Mouse (Mus musculus) kidney, embryonic 14.5 days (tissue): ENCODE data around the gene Dcaf15. TPM values are rescaled to one million over a fixed set of nuclear protein-coding genes. Genes with fewer than 3 reads are reported as not detected.

Source experiments
- microRNA counts: library from miRNA; unstranded; fragments of <30 nt; microRNA quantifications from one replicate; lab custom pipeline; 2017
- microRNA-seq: library from miRNA; unstranded; fragments of <30 nt; microRNA quantifications from one replicate; pipeline ENCODE4, GENCODE M21; 2016
- polyA plus RNA-seq: library from polyadenylated mRNA; unstranded; fragments of >200 nt; fragmentation: Nextera tagmentation; extraction: Ambion mirVana; gene quantifications from 2 replicates; pipeline ENCODE4 v1.2.1, GENCODE M21; 2014

Gene Dcaf15
- polyA plus RNA-seq, 1 experiment from 2014 or later: 10.4 TPM

MicroRNAs encoded within 50 kb of the gene (microRNA counts, 519-probe panel; counts per million panel counts)
- 3,116 counts per million, percentile 10 among the panel's probes with 10 or more counts for microRNA mmu-miR-709 (lab: Ali Mortazavi, UCI)

Small RNAs within 50 kb of the gene (microRNA-seq; reads per million reads assigned to microRNA genes)
- gene Mir709: not detected

Other genes with a start within 250 kb of the Dcaf15 start
- 24.4 and 27.5 TPM in 2 replicates for gene Adgrl1, start 204.7 kb downstream of the Dcaf15 start, polyA plus RNA-seq
- gene Gm10644, start 149.6 kb downstream of the Dcaf15 start, polyA plus RNA-seq: 0.37 and 0.61 TPM in 2 replicates
- gene Asf1b, start 149.3 kb downstream of the Dcaf15 start, polyA plus RNA-seq: 68.2 and 71.4 TPM in 2 replicates
- 123 and 124 TPM in 2 replicates for gene Prkaca, start 131.8 kb downstream of the Dcaf15 start, polyA plus RNA-seq
- 17.9 and 31.9 TPM in 2 replicates for gene Samd1, start 107.1 kb downstream of the Dcaf15 start, polyA plus RNA-seq
- 1.2 TPM in 2 replicates for gene 1700067K01Rik, start 103.3 kb downstream of the Dcaf15 start, polyA plus RNA-seq
- 3.6 and 5.7 TPM in 2 replicates for gene 2210011C24Rik, start 92.6 kb downstream of the Dcaf15 start, polyA plus RNA-seq
- gene Palm3, start 83.3 kb downstream of the Dcaf15 start, polyA plus RNA-seq: 5.9 and 7.4 TPM in 2 replicates
- 1.4 and 1.6 TPM in 2 replicates for gene Il27ra, start 62.2 kb downstream of the Dcaf15 start, polyA plus RNA-seq
- 0.33 TPM in 1 of 2 replicates, not detected in the other for gene Rln3, start 59.8 kb downstream of the Dcaf15 start, polyA plus RNA-seq
- gene Gm10643, start 39.6 kb downstream of the Dcaf15 start, polyA plus RNA-seq: 1.2 and 2.2 TPM in 2 replicates
- 10.4 and 13.7 TPM in 2 replicates for gene Rfx1, start 37.9 kb downstream of the Dcaf15 start, polyA plus RNA-seq
- gene Podnl1, start 21.2 kb upstream of the Dcaf15 start, polyA plus RNA-seq: 0.19 and 0.34 TPM in 2 replicates
- 11.7 and 17.7 TPM in 2 replicates for gene Cc2d1a, start 43.2 kb upstream of the Dcaf15 start, polyA plus RNA-seq
- gene 4930432K21Rik, start 43.3 kb upstream of the Dcaf15 start, polyA plus RNA-seq: 0.87 and 1.2 TPM in 2 replicates
- gene Nanos3, start 80.4 kb upstream of the Dcaf15 start, polyA plus RNA-seq: 4.3 and 5.5 TPM in 2 replicates
- 10.2 and 15.7 TPM in 2 replicates for gene Zswim4, start 132.3 kb upstream of the Dcaf15 start, polyA plus RNA-seq
- 388 TPM in 2 replicates for gene D8Ertd738e, start 145.0 kb upstream of the Dcaf15 start, polyA plus RNA-seq
- gene Mri1, start 152.6 kb upstream of the Dcaf15 start, polyA plus RNA-seq: 73.2 and 80.1 TPM in 2 replicates
- gene Ccdc130, start 165.6 kb upstream of the Dcaf15 start, polyA plus RNA-seq: 15.4 and 21.1 TPM in 2 replicates